Mouse (Mus musculus): ENCODE results near the gene Cysltr2. TPM values are rescaled to one million over a fixed set of nuclear protein-coding genes. Genes with fewer than 3 reads are reported as not detected.

The Cysltr2 gene
- polyA plus RNA-seq (2016; fragmentation: Nextera tagmentation; extraction: Ambion mirVana), result not detected in 2 replicates

- Histone ChIP-seq H3K4me3 (no peak within 1 kb of the TSS), H3K27ac (replicated peaks) (no peak within 1 kb of the TSS), H3K9me3 (no peaks in the 10 kb centered on the region), H3K27me3 (replicated peaks; ENCODE audit: low read depth, poor library complexity, severe bottlenecking) (no peaks in the 10 kb centered on the region), H3K4me1 (peaks cover 9% of the 10 kb centered on the region), H3K36me3 (replicated peaks) (no peaks in the 10 kb centered on the region)
- DNase-seq (ENCODE audit: low spot score), result no peak
- WGBS, result 60% methylated on average over 6 of the region's 6 CpGs
Measured at GRCm38 (mm10) chr14:73048937-73049336, at the start of gene Cysltr2. Gene Cysltr2 (minus strand): TSS chr14:73049114.

GRCm38 (mm10) chr14:73094802-73095550 is 46.1 kb upstream of the Cysltr2 start:
- Histone ChIP-seq H3K36me3 (replicated peaks) (no peaks in the 10 kb centered on the region), H3K27ac (replicated peaks) (no peak overlapping the region), H3K4me3 (no peak overlapping the region), H3K27me3 (replicated peaks; ENCODE audit: low read depth, poor library complexity, severe bottlenecking) (0 out of 2 replicates have a peak, but pooled peaks cover 6% of the 10 kb centered on the region), H3K4me1 (no peaks in the 10 kb centered on the region), H3K9me3 (no peaks in the 10 kb centered on the region)
- DNase-seq (ENCODE audit: low spot score), result no peak
- WGBS, result 79% methylated on average over 13 of the region's 13 CpGs

GRCm38 (mm10) chr14:73092871-73093270 is 44.0 kb upstream of the Cysltr2 start:
- H3K27me3 ChIP-seq (replicated peaks; ENCODE audit: low read depth, poor library complexity, severe bottlenecking), result 0 out of 2 replicates have a peak, but pooled peaks cover 1% of the 10 kb centered on the region
- no peaks in the 10 kb centered on the region for H3K36me3 ChIP-seq (replicated peaks)
- no peak overlapping the region for H3K27ac ChIP-seq (replicated peaks)
- WGBS, result 86% methylated on average over 3 of the region's 3 CpGs
- DNase-seq (ENCODE audit: low spot score), result no peak
- no peak overlapping the region for H3K4me3 ChIP-seq
- H3K4me1 ChIP-seq, result no peaks in the 10 kb centered on the region
- H3K9me3 ChIP-seq, result no peaks in the 10 kb centered on the region

- H3K36me3 ChIP-seq (replicated peaks), result no peaks in the 10 kb centered on the region
- no peaks in the 10 kb centered on the region for H3K9me3 ChIP-seq
- no peak for DNase-seq (ENCODE audit: low spot score)
- H3K4me3 ChIP-seq, result no peak overlapping the region
- H3K27ac ChIP-seq (replicated peaks), result no peak overlapping the region
- H3K4me1 ChIP-seq, result no peaks in the 10 kb centered on the region
- no peaks in the 10 kb centered on the region for H3K27me3 ChIP-seq (replicated peaks; ENCODE audit: low read depth, poor library complexity, severe bottlenecking)
- 83% methylated on average over 1 of the region's 1 CpGs for WGBS
Measured at GRCm38 (mm10) chr14:73088224-73088623, 39.3 kb upstream of the Cysltr2 start.

- no peaks in the 10 kb centered on the region for H3K4me1 ChIP-seq
- DNase-seq (ENCODE audit: low spot score), result no peak
- H3K9me3 ChIP-seq, result no peaks in the 10 kb centered on the region
- 86% methylated on average over 5 of the region's 5 CpGs for WGBS
- no peaks in the 10 kb centered on the region for H3K36me3 ChIP-seq (replicated peaks)
- H3K27me3 ChIP-seq (replicated peaks; ENCODE audit: low read depth, poor library complexity, severe bottlenecking), result no peaks in the 10 kb centered on the region
- no peak overlapping the region for H3K27ac ChIP-seq (replicated peaks)
- H3K4me3 ChIP-seq, result no peak overlapping the region
Measured at GRCm38 (mm10) chr14:73087746-73088145, 38.8 kb upstream of the Cysltr2 start.

- no peak for DNase-seq (ENCODE audit: low spot score)
- WGBS, result 80% methylated on average over 5 of the region's 5 CpGs
- Histone ChIP-seq H3K4me1 (no peaks in the 10 kb centered on the region), H3K27ac (replicated peaks) (no peak overlapping the region), H3K4me3 (no peak overlapping the region), H3K27me3 (replicated peaks; ENCODE audit: low read depth, poor library complexity, severe bottlenecking) (no peaks in the 10 kb centered on the region), H3K36me3 (replicated peaks) (no peaks in the 10 kb centered on the region), H3K9me3 (no peaks in the 10 kb centered on the region)
Measured at GRCm38 (mm10) chr14:73087247-73087646, 38.3 kb upstream of the Cysltr2 start.

- Histone ChIP-seq H3K4me1 (no peaks in the 10 kb centered on the region), H3K4me3 (no peak overlapping the region), H3K36me3 (replicated peaks) (no peaks in the 10 kb centered on the region), H3K9me3 (no peaks in the 10 kb centered on the region), H3K27ac (replicated peaks) (no peak overlapping the region), H3K27me3 (replicated peaks; ENCODE audit: low read depth, poor library complexity, severe bottlenecking) (no peaks in the 10 kb centered on the region)
- WGBS, result 65% methylated on average over 3 of the region's 3 CpGs
- no peak for DNase-seq (ENCODE audit: low spot score)
Measured at GRCm38 (mm10) chr14:73086425-73086824, 37.5 kb upstream of the Cysltr2 start.

- WGBS, result 85% methylated on average over 2 of the region's 2 CpGs
- DNase-seq (ENCODE audit: low spot score), result no peak
- Histone ChIP-seq H3K27ac (replicated peaks) (no peak overlapping the region), H3K36me3 (replicated peaks) (no peaks in the 10 kb centered on the region), H3K4me1 (no peaks in the 10 kb centered on the region), H3K9me3 (no peaks in the 10 kb centered on the region), H3K4me3 (no peak overlapping the region), H3K27me3 (replicated peaks; ENCODE audit: low read depth, poor library complexity, severe bottlenecking) (no peaks in the 10 kb centered on the region)
Measured at GRCm38 (mm10) chr14:73083563-73083962, 34.6 kb upstream of the Cysltr2 start.

GRCm38 (mm10) chr14:73064460-73064859 is 15.5 kb upstream of the Cysltr2 start:
- no peaks in the 10 kb centered on the region for H3K27me3 ChIP-seq (replicated peaks; ENCODE audit: low read depth, poor library complexity, severe bottlenecking)
- H3K4me1 ChIP-seq, result no peaks in the 10 kb centered on the region; the same call in 1 of the 2 replicates
- H3K27ac ChIP-seq (replicated peaks), result no peak overlapping the region
- DNase-seq (ENCODE audit: low spot score), result no peak
- no peak overlapping the region for H3K4me3 ChIP-seq
- 81% methylated on average over 7 of the region's 7 CpGs for WGBS
- H3K36me3 ChIP-seq (replicated peaks), result no peaks in the 10 kb centered on the region
- H3K9me3 ChIP-seq, result no peaks in the 10 kb centered on the region

- no peak overlapping the region for H3K27ac ChIP-seq (replicated peaks)
- DNase-seq (ENCODE audit: low spot score), result no peak
- H3K9me3 ChIP-seq, result no peaks in the 10 kb centered on the region
- no peaks in the 10 kb centered on the region for H3K4me1 ChIP-seq
- H3K27me3 ChIP-seq (replicated peaks; ENCODE audit: low read depth, poor library complexity, severe bottlenecking), result no peaks in the 10 kb centered on the region
- H3K4me3 ChIP-seq, result no peak overlapping the region
- no peaks in the 10 kb centered on the region for H3K36me3 ChIP-seq (replicated peaks)
- 84% methylated on average over 2 of the region's 2 CpGs for WGBS
Measured at GRCm38 (mm10) chr14:73058755-73059154, 9.8 kb upstream of the Cysltr2 start.

- 84% methylated on average over 10 of the region's 10 CpGs for WGBS
Measured at GRCm38 (mm10) chr14:73057764-73058163, 8.8 kb upstream of the Cysltr2 start.

GRCm38 (mm10) chr14:73056813-73057212 is 7.9 kb upstream of the Cysltr2 start:
- H3K9me3 ChIP-seq, result no peaks in the 10 kb centered on the region
- no peak for DNase-seq (ENCODE audit: low spot score)
- WGBS, result 94% methylated on average over 6 of the region's 6 CpGs
- no peak overlapping the region for H3K4me3 ChIP-seq
- no peaks in the 10 kb centered on the region for H3K4me1 ChIP-seq
- H3K27me3 ChIP-seq (replicated peaks; ENCODE audit: low read depth, poor library complexity, severe bottlenecking), result no peaks in the 10 kb centered on the region
- H3K36me3 ChIP-seq (replicated peaks), result no peaks in the 10 kb centered on the region
- no peak overlapping the region for H3K27ac ChIP-seq (replicated peaks)

More at GRCm38 (mm10) chr14:73057764-73058163, 8.8 kb upstream of the Cysltr2 start:
- no peak for DNase-seq (ENCODE audit: low spot score)
- Histone ChIP-seq H3K9me3 (no peaks in the 10 kb centered on the region), H3K4me1 (no peaks in the 10 kb centered on the region), H3K4me3 (no peak overlapping the region), H3K36me3 (replicated peaks) (no peaks in the 10 kb centered on the region), H3K27ac (replicated peaks) (no peak overlapping the region), H3K27me3 (replicated peaks; ENCODE audit: low read depth, poor library complexity, severe bottlenecking) (no peaks in the 10 kb centered on the region)

GRCm38 (mm10) chr14:73045199-73045928 is 3.5 kb downstream of the Cysltr2 start:
- no peak for DNase-seq (ENCODE audit: low spot score)
- WGBS, result 76% methylated on average over 9 of the region's 9 CpGs
- no peak overlapping the region for H3K27ac ChIP-seq (replicated peaks)
- H3K36me3 ChIP-seq (replicated peaks), result no peaks in the 10 kb centered on the region
- H3K9me3 ChIP-seq, result no peaks in the 10 kb centered on the region
- no peaks in the 10 kb centered on the region for H3K27me3 ChIP-seq (replicated peaks; ENCODE audit: low read depth, poor library complexity, severe bottlenecking)
- H3K4me3 ChIP-seq, result no peak overlapping the region
- peaks cover 9% of the 10 kb centered on the region for H3K4me1 ChIP-seq

Data from embryonic facial prominence, embryonic 10.5 days (tissue).